Mouse (Mus musculus) kidney, embryonic 16.5 days (tissue): Measurements from ENCODE around the gene Adam19. TPM values are rescaled to one million over a fixed set of nuclear protein-coding genes. Genes with fewer than 3 reads are reported as not detected.
A peak's percentile ranks its signal among the peaks of the same experiment; 100 is the strongest.
"Not testable (repeated sequence)": the region's sequence is repeated elsewhere in the genome, so short reads cannot be mapped to it uniquely, and the experiment has no call there.

Experiments used
- ATAC-seq: fragments of 200-750 bp; cut with Nextera tagmentation; 2 replicates; pipeline ENCODE4 v1.8.0; 2017; ENCODE audit warnings: moderate TSS enrichment; ENCODE audit not compliant: low FRiP score, low TSS enrichment
- H3K27ac ChIP-seq: fragments of 300-500 bp; sonication (generic); 2 replicates; pipeline ENCODE4 v1.5.1; 2014; ENCODE audit warnings: low read length
- H3K27me3 ChIP-seq: fragments of 300-500 bp; sonication (generic); 2 replicates; pipeline ENCODE4 v1.6.1; 2014; ENCODE audit warnings: low read length, control low read depth, mixed read lengths; ENCODE audit not compliant: insufficient read depth
- H3K36me3 ChIP-seq: fragments of 300-500 bp; sonication (generic); 2 replicates; pipeline ENCODE4 v1.6.1; 2014; ENCODE audit warnings: low read length, control low read depth, mixed read lengths; ENCODE audit not compliant: insufficient read depth
- H3K4me1 ChIP-seq: fragments of 300-500 bp; sonication (generic); 2 replicates; pipeline ENCODE4 v1.6.1; 2014; ENCODE audit warnings: low read length, control low read depth, mixed read lengths; ENCODE audit not compliant: insufficient read depth
- H3K4me2 ChIP-seq: fragments of 300-500 bp; sonication (generic); replicated peaks from 2 replicates; pipeline ENCODE4 v1.6.1; 2014; ENCODE audit warnings: low read depth, low read length
- H3K4me3 ChIP-seq: fragments of 300-500 bp; sonication (generic); 2 replicates; pipeline ENCODE4 v1.5.1; 2014; ENCODE audit warnings: mild to moderate bottlenecking, low read length
- H3K9ac ChIP-seq: fragments of 300-500 bp; sonication (generic); replicated peaks from 2 replicates; pipeline ENCODE4 v1.6.1; 2014; ENCODE audit warnings: low read length
- H3K9me3 ChIP-seq: fragments of 300-500 bp; sonication (generic); 2 replicates; pipeline ENCODE4 v1.6.1; 2016; ENCODE audit warnings: low read length, control low read depth
- WGBS: fragments of 180-500 bp; shearing (Covaris S2); extraction: QIAGEN DNeasy Blood & Tissue Kit; methylation state at CpG from one replicate; pipeline ENCODE4 v1.1.7; 2014; 5-methylcytosine and 5-hydroxymethylcytosine counted together
- microRNA-seq: library from miRNA; unstranded; fragments of <30 nt; microRNA quantifications from one replicate; pipeline ENCODE4, GENCODE M21; 2016
- polyA plus RNA-seq: library from polyadenylated mRNA; unstranded; fragments of >200 nt; fragmentation: Nextera tagmentation; extraction: Ambion mirVana; gene quantifications from 2 replicates; pipeline ENCODE4 v1.2.1, GENCODE M21; 2015

The Adam19 gene
- polyA plus RNA-seq, 1 experiment from 2014 or later = 16.5 TPM

DNA sequence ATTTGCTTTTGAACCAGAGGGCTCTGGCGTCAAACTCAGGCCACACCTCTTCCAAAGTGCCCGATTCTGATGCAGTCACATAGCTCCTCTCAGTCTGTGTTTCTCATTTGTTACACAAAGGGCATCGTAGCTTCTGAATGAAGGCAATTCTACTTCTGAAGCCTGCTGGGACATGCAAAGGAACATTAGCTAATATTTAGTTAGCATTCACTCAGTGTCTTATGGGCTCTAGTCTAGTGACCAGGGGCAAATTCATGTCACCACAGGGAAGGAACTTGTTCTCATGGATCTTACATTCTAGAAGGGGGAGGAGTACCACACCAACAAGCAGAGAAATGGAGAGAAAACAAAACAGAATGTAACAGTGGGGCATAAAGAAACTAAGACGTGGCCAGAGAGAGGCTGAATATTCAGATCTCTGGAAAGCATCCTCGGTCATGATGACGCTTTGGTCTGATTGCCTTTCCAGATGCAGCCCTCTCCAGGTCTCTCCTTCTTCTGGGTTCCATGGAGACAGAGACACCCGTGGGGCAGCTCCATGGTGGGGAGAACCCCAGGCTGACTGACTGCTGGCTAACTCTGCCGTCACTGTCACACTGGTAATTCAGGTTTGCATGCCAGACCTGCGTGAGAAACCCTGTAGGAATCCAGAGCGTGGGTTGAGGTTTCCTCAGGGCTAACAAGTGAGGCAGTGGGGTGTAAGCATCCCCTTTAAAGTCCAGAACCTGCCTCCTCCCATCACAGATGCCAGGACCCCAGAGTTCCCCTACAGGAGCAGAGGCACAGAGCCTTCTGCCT, 121.7 kb downstream of the Adam19 start:
- H3K4me1 ChIP-seq = no peaks in the 10 kb centered on the region
- H3K4me3 ChIP-seq = no peak overlapping the region
- 78% methylated on average over 10 of the region's 10 CpGs for WGBS
- no peaks in the 10 kb centered on the region for H3K9me3 ChIP-seq
- no peaks in the 10 kb centered on the region for H3K27me3 ChIP-seq
- no peak for ATAC-seq
- no peak overlapping the region for H3K4me2 ChIP-seq
- no peak overlapping the region for H3K9ac ChIP-seq
- no peak overlapping the region for H3K27ac ChIP-seq
- H3K36me3 ChIP-seq = no peaks in the 10 kb centered on the region

DNA sequence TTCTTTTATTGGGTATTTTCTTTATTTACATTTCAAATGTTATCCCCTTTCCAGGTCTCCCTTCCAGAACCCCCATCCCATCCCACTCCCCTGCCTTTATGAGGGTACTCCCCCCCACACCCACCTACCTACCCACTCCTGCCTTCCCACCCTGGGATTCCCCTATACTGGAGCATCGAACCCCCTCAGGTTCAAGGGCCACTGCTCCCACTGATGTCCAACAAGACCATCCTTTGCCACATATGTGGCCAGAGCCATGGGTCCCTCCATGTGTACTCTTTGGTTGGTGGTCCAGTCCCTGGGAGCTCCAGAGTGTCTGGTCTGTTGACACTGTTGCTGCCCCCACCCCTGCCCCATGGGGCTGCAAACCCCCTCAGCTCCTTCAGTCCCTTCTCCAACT, 126.2 kb downstream of the Adam19 start:
- H3K9me3 ChIP-seq, H3K27ac ChIP-seq, H3K4me1 ChIP-seq, H3K4me2 ChIP-seq, H3K4me3 ChIP-seq, ATAC-seq, H3K9ac ChIP-seq, H3K36me3 ChIP-seq, H3K27me3 ChIP-seq: not testable (repeated sequence)
- WGBS = 90% methylated on average over 1 of the region's 1 CpGs

DNA sequence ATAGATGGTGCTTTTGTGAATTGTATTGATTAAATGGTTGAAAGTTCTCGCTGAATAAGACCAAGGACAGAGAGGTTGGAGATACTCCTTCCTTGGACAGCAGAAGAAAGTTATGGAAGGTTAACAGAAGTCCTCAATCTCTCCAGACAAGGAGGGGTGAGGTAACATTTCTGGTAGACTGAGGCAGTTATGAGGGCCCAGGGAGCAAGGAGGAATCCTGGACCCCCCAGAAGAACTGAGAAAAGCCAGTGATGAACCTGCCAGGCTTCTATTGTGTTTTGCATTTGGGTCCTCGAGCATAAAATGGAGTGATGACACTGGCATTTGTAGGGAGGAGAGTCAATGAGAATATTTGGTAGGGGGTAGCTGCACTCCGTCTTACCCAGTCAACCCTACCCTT, 129.2 kb downstream of the Adam19 start:
- Histone ChIP-seq H3K4me3 (no peak overlapping the region), H3K4me1 (0 out of 2 replicates have a peak, but pooled peaks cover 3% of the 10 kb centered on the region), H3K27ac (no peak overlapping the region), H3K27me3 (no peaks in the 10 kb centered on the region), H3K36me3 (no peaks in the 10 kb centered on the region), H3K4me2 (no peak overlapping the region), H3K9me3 (no peaks in the 10 kb centered on the region), H3K9ac (no peak overlapping the region)
- no peak for ATAC-seq
- 85% methylated on average over 3 of the region's 3 CpGs for WGBS

DNA sequence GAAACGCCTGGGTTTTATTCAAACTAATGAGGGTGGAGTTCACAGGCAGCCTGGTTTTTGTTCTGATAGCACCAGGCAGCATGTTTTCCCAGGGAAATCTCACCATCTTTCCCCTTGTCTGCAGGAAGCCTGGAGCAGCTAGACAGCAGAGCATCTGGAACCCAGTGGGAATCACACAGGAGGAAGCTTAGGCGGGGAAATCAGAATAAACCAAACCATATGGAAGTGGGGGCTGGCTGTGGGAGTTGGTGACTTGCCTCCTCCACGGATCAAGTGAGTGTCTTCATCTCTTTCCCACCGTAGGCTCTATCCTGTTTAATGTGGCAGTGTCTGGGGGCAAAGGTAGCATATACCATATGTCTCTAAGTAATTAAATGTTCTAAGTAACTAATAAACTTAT, 129.7 kb downstream of the Adam19 start:
- Histone ChIP-seq H3K27me3 (no peaks in the 10 kb centered on the region), H3K4me1 (0 out of 2 replicates have a peak, but pooled peaks cover 3% of the 10 kb centered on the region), H3K9me3 (no peaks in the 10 kb centered on the region), H3K4me2 (no peak overlapping the region), H3K27ac (no peak overlapping the region), H3K9ac (no peak overlapping the region), H3K36me3 (no peaks in the 10 kb centered on the region), H3K4me3 (no peak overlapping the region)
- ATAC-seq = no peak
- WGBS = 22% methylated on average over 4 of the region's 4 CpGs

DNA sequence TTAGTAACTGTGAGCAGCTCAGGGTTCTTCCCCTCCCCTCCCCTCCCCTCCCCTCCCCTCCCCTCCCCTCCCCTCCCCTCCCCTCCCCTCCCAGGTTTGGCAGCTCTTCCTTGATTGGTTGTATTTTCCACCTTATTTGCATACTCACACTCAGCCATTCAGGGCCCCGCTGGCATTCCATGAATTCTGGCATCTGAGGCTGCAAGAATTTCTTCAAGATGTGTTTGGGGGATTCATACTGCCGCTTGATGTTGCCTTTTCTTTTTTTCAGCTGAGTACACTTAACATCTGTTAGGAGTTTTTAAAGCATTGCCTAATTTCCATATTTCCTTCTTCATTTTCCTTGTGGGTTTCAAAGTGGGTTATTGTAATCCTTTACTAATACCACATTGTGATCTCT, 132.5 kb downstream of the Adam19 start:
- Histone ChIP-seq H3K4me2 (no peak overlapping the region), H3K4me3 (no peak overlapping the region), H3K27me3 (no peaks in the 10 kb centered on the region), H3K27ac (no peak overlapping the region), H3K9me3 (no peaks in the 10 kb centered on the region), H3K36me3 (no peaks in the 10 kb centered on the region), H3K9ac (no peak overlapping the region), H3K4me1 (0 out of 2 replicates have a peak, but pooled peaks cover 3% of the 10 kb centered on the region)
- no peak for ATAC-seq
- 70% methylated on average over 2 of the region's 2 CpGs for WGBS

DNA sequence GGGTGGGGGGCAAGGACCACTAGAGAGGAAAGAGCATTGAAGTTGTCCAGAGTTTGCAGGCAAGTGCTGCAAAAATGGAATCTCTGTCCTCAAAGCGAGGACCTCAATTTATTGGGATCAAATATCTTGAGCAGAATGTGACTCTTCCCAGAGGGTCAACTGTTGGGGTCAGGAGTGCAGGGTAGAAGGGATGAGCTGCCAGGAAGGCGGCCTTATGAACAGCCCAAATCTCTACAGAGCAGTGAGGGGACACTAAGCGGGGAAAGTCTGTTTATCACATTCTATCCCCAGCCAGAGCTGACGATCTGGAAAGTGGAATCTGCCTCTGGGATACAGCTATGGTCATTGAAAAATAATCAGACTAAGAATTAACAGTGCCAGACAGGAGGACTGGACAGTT, 138.4 kb downstream of the Adam19 start:
- Histone ChIP-seq H3K4me3 (no peak overlapping the region), H3K36me3 (no peaks in the 10 kb centered on the region), H3K4me2 (no peak overlapping the region), H3K27ac (no peak overlapping the region), H3K4me1 (no peaks in the 10 kb centered on the region), H3K9me3 (no peaks in the 10 kb centered on the region), H3K9ac (no peak overlapping the region), H3K27me3 (no peaks in the 10 kb centered on the region)
- peak; percentile 51; the same call in 1 of the 2 replicates for ATAC-seq
- WGBS = 39% methylated on average over 4 of the region's 4 CpGs

Small RNA genes lying within 50 kb of the gene (microRNA-seq; reads per million reads assigned to microRNA genes)
- gene Mir7239 (not detected), gene Mir8100 (not detected)

Other genes with a start within 250 kb of the Adam19 start
- gene Clint1, start 203.9 kb upstream of the Adam19 start, polyA plus RNA-seq = 104 and 106 TPM in 2 replicates
- 3.9 and 4.3 TPM in 2 replicates for gene Lsm11, start 111.1 kb upstream of the Adam19 start, polyA plus RNA-seq
- gene Thg1l, start 100.5 kb upstream of the Adam19 start, polyA plus RNA-seq = 14.2 and 16.2 TPM in 2 replicates
- 0.13 and 0.16 TPM in 2 replicates for gene Sox30, start 75.7 kb upstream of the Adam19 start, polyA plus RNA-seq
- 3.4 and 11.5 TPM in 2 replicates for gene Gm12166, start 3.7 kb upstream of the Adam19 start, polyA plus RNA-seq
- 0.59 and 1.4 TPM in 2 replicates for gene Nipal4, start 110.5 kb downstream of the Adam19 start, polyA plus RNA-seq
- gene Fndc9, start 179.5 kb downstream of the Adam19 start, polyA plus RNA-seq = 0.09 TPM in 1 of 2 replicates, not detected in the other